In genomic region chr11:3862661-3863453, GRCm38 (mm10) we compare ENCODE assay signal across 9 mouse cellular contexts. TPM values are rescaled to one million over a fixed set of nuclear protein-coding genes. Genes with fewer than 3 reads are reported as not detected.
A peak's percentile ranks its signal among the peaks of the same experiment; 100 is the strongest.
DNase-seq lines count a peak whose midpoint lies in the region; ATAC-seq and TF ChIP-seq lines count a peak whose summit lies in the region.
"Had no signal": no experiment of that assay in that cellular context is flagged by ENCODE, and none has a peak within 500 bp of the region (broad histone marks: within the 10 kb centered on the region; RNA-seq: fewer than 3 reads in every experiment).

No protein-coding gene starts in this region.

- 78% methylated on average over 19 of the region's 19 CpGs for WGBS in kidney, adult 2 months
- 73% methylated on average over 19 of the region's 19 CpGs for WGBS in hindbrain, embryonic 10.5 days
- 76% methylated on average over 19 of the region's 19 CpGs for WGBS in midbrain, embryonic 12.5 days

- H3K9ac ChIP-seq in midbrain, embryonic 12.5 days (replicated peaks) = no peak overlapping the region

- H3K27ac ChIP-seq in kidney, adult 2 months (ENCODE audit: insufficient read depth, low read depth, low read length) = no peak overlapping the region
- H3K27ac ChIP-seq in hindbrain, embryonic 10.5 days = no peak overlapping the region
- no peak overlapping the region for H3K27ac ChIP-seq in midbrain, embryonic 12.5 days (replicated peaks)

- 0 out of 2 replicates have a peak, but pooled peaks cover 4% of the 10 kb centered on the region for H3K4me1 ChIP-seq in kidney, adult 2 months (ENCODE audit: control insufficient read depth, insufficient read depth, low read length)
- H3K4me1 ChIP-seq in hindbrain, embryonic 10.5 days (replicated peaks) = peaks cover 17% of the 10 kb centered on the region
- H3K4me1 ChIP-seq in midbrain, embryonic 12.5 days = peaks cover 9% of the 10 kb centered on the region; the same call in 1 of the 2 replicates

- no peaks in the 10 kb centered on the region for H3K36me3 ChIP-seq in kidney, adult 2 months (ENCODE audit: control insufficient read depth, insufficient read depth, low read length)
- H3K36me3 ChIP-seq in hindbrain, embryonic 10.5 days = no peaks in the 10 kb centered on the region
- H3K36me3 ChIP-seq in midbrain, embryonic 12.5 days = no peaks in the 10 kb centered on the region

- ATAC-seq in midbrain, embryonic 12.5 days (ENCODE audit: low FRiP score, low read depth) = no peak
- ATAC-seq: Patski had no signal

- no peak for TF ChIP-seq POLR2A in kidney, adult 2 months (IDR thresholded peaks at IDR 0.05; ENCODE audit: low read depth, low read length)

- H3K27me3 ChIP-seq in kidney, adult 2 months (replicated peaks; ENCODE audit: control insufficient read depth, insufficient read depth, low read length) = no peaks in the 10 kb centered on the region
- peaks cover 50% of the 10 kb centered on the region for H3K27me3 ChIP-seq in hindbrain, embryonic 10.5 days (ENCODE audit: insufficient read depth, poor library complexity, severe bottlenecking)
- peaks cover 34% of the 10 kb centered on the region for H3K27me3 ChIP-seq in midbrain, embryonic 12.5 days
- H3K27me3 ChIP-seq: Patski had no signal

- H3K4me2 ChIP-seq in midbrain, embryonic 12.5 days (replicated peaks) = peak overlapping the region; percentile 81

- H3K9me3 ChIP-seq in hindbrain, embryonic 10.5 days = no peaks in the 10 kb centered on the region
- no peaks in the 10 kb centered on the region for H3K9me3 ChIP-seq in midbrain, embryonic 12.5 days

- DNase-seq in kidney, adult 2 months = peak; percentile 5
- no peak for DNase-seq in kidney, adult 18-20 months
- DNase-seq in cerebellum, postnatal 10 days = peak; percentile 52 to 58
- DNase-seq in hindbrain, embryonic 10.5 days (ENCODE audit: low spot score) = no peak
- DNase-seq in ovary, postnatal 10 days (ENCODE audit: low spot score) = no peak
- DNase-seq in left cerebral cortex, adult 8-10 months (ENCODE audit: low spot score in 2 of 2) = no peak
- no peak for DNase-seq in adrenal gland, adult 8-10 months

- no peak for TF ChIP-seq CTCF in kidney, adult 2 months (conservative IDR thresholded peaks at IDR 0.05; ENCODE audit: insufficient read depth, insufficient read length, low read depth, low read length)

- peak overlapping the region; percentile 53; the same call in 1 of the 2 replicates for H3K4me3 ChIP-seq in kidney, adult 2 months (ENCODE audit: insufficient read depth, low read depth, low read length)
- H3K4me3 ChIP-seq in hindbrain, embryonic 10.5 days = peak overlapping the region; percentile 61
- H3K4me3 ChIP-seq in midbrain, embryonic 12.5 days = peak overlapping the region; percentile 48

RNA-seq across cellular contexts. Expression of gene Osbp2, which starts 0.8 kb away (rescaled TPM):
- 3.3 and 4.5 TPM in 2 replicates for polyA plus RNA-seq in kidney, adult 2 months (2012; rRNA removed)
- polyA plus RNA-seq in hindbrain, embryonic 10.5 days (2016; fragmentation: Nextera tagmentation; extraction: Ambion mirVana) = 1.0 and 2.5 TPM in 2 replicates
- 5.1 and 5.3 TPM in 2 replicates for polyA plus RNA-seq in midbrain, embryonic 12.5 days (2016; fragmentation: Nextera tagmentation; extraction: Ambion mirVana)
- 100 to 1,000 TPM; 105 to 126 (median 115) TPM for total RNA-seq in left cerebral cortex, adult 8-10 months (2022)
- total RNA-seq in adrenal gland, adult 8-10 months (2022) = 1 to 10 TPM; 2.1 to 7.4 (median 3.7) TPM

RNA-seq across cellular contexts. Expression of gene 4921536K21Rik, which starts 32.0 kb away (rescaled TPM):
- 0.83 and 1.1 TPM in 2 replicates for polyA plus RNA-seq in kidney, adult 2 months (2012; rRNA removed)
- polyA plus RNA-seq in hindbrain, embryonic 10.5 days (2016; fragmentation: Nextera tagmentation; extraction: Ambion mirVana) = 1.2 and 1.8 TPM in 2 replicates
- polyA plus RNA-seq in midbrain, embryonic 12.5 days (2016; fragmentation: Nextera tagmentation; extraction: Ambion mirVana) = 0.74 and 1.1 TPM in 2 replicates
- under 1 TPM; 0.21 to 0.86 (median 0.57) TPM for total RNA-seq in left cerebral cortex, adult 8-10 months (2022)
- under 1 TPM; 0.56 to 0.81 (median 0.70) TPM for total RNA-seq in adrenal gland, adult 8-10 months (2022)

RNA-seq across cellular contexts. Expression of gene Dusp18, which starts 32.2 kb away (rescaled TPM):
- polyA plus RNA-seq in kidney, adult 2 months (2012; rRNA removed) = 7.0 and 7.1 TPM in 2 replicates
- polyA plus RNA-seq in hindbrain, embryonic 10.5 days (2016; fragmentation: Nextera tagmentation; extraction: Ambion mirVana) = 19.9 and 23.4 TPM in 2 replicates
- polyA plus RNA-seq in midbrain, embryonic 12.5 days (2016; fragmentation: Nextera tagmentation; extraction: Ambion mirVana) = 29.4 and 29.9 TPM in 2 replicates
- total RNA-seq in left cerebral cortex, adult 8-10 months (2022) = 10 to 100 TPM; 17.5 to 19.6 (median 18.1) TPM
- total RNA-seq in adrenal gland, adult 8-10 months (2022) = 1 to 10 TPM; 4.7 to 9.3 (median 6.6) TPM

RNA-seq across cellular contexts. Expression of gene Slc35e4, which starts 51.6 kb away (rescaled TPM):
- 8.1 and 10.6 TPM in 2 replicates for polyA plus RNA-seq in kidney, adult 2 months (2012; rRNA removed)
- 5.4 and 6.8 TPM in 2 replicates for polyA plus RNA-seq in hindbrain, embryonic 10.5 days (2016; fragmentation: Nextera tagmentation; extraction: Ambion mirVana)
- 6.7 and 7.8 TPM in 2 replicates for polyA plus RNA-seq in midbrain, embryonic 12.5 days (2016; fragmentation: Nextera tagmentation; extraction: Ambion mirVana)
- 10 to 100 TPM; 17.3 to 20.6 (median 19.9) TPM for total RNA-seq in left cerebral cortex, adult 8-10 months (2022)
- 10 to 100 TPM in 2 of 4 experiments, 1 to 10 TPM in 2; 5.9 to 15.5 (median 10.2) TPM for total RNA-seq in adrenal gland, adult 8-10 months (2022)

Comparison
In these comparisons a context has a peak if more than half of its experiments do, and no peak if none do; other contexts are left out.
1. DNase-seq: peak in kidney, adult 2 months (single experiment) and cerebellum, postnatal 10 days (2 of 2); none in kidney, adult 18-20 months (single experiment), hindbrain, embryonic 10.5 days (single experiment), ovary, postnatal 10 days (single experiment), left cerebral cortex, adult 8-10 months (0 of 2) and adrenal gland, adult 8-10 months (single experiment).
2. Peak in every context shown above with its lines, with median percentiles within 50 percentile points of each other: H3K4me3 ChIP-seq.